Mouse (Mus musculus) G1E (cell line): ENCODE measurements at regions not wholly inside any gene's neighbourhood (a gene's known extent, or its start where the extent isn't known, plus 50 kb on each side); places are given as distances from the start of the nearest gene placed in this dataset.
A peak's percentile ranks its signal among the peaks of the same experiment; 100 is the strongest.

Source experiments
- ATAC-seq: 2 replicates; pipeline ENCODE4 v1.8.0; 2016; ENCODE audit warnings: mild to moderate bottlenecking; ENCODE audit not compliant: insufficient number of reproducible peaks, poor library complexity, low FRiP score, severe bottlenecking; ENCODE audit errors: extremely low read depth
- DNase-seq: peaks from one replicate; pipeline ENCODE4 v3.0.0; 2012; ENCODE audit warnings: low spot score
- H3K27me3 ChIP-seq: 2 replicates; pipeline ENCODE4 v1.6.1; 2012; ENCODE audit warnings: mild to moderate bottlenecking, low read length, inconsistent platforms; ENCODE audit not compliant: insufficient read depth
- H3K36me3 ChIP-seq: replicated peaks from 2 replicates; pipeline ENCODE3; 2012; ENCODE audit warnings: mild to moderate bottlenecking, inconsistent platforms
- H3K4me1 ChIP-seq: 2 replicates; pipeline ENCODE4 v1.6.1; 2012; ENCODE audit warnings: low read depth, low read length, inconsistent platforms, mixed read lengths; ENCODE audit not compliant: insufficient read depth
- H3K4me3 ChIP-seq: 2 replicates; pipeline ENCODE4 v1.5.1; 2012; ENCODE audit warnings: low read depth, mild to moderate bottlenecking, inconsistent platforms, low read length, moderate library complexity, mixed read lengths
- H3K9me3 ChIP-seq: replicated peaks from 2 replicates; pipeline ENCODE4 v1.6.1; 2012; ENCODE audit warnings: inconsistent platforms
- CTCF ChIP-seq: IDR thresholded peaks from 2 replicates; pipeline ENCODE4 v1.5.1; 2012; ENCODE audit warnings: low read depth, low read length, inconsistent platforms, mixed read lengths
- GATA1 ChIP-seq: IDR thresholded peaks from 2 replicates; pipeline ENCODE4 v1.6.1; 2012; ENCODE audit warnings: borderline replicate concordance, low read length, inconsistent platforms, mixed read lengths
- GATA2 ChIP-seq: IDR thresholded peaks from 2 replicates; pipeline ENCODE4 v1.6.1; 2012; ENCODE audit warnings: low read depth, low read length, inconsistent platforms, borderline replicate concordance
- POLR2AphosphoS5 ChIP-seq: IDR thresholded peaks from 2 replicates; pipeline ENCODE4 v1.6.1; 2012; ENCODE audit warnings: low read depth, low read length, inconsistent platforms; ENCODE audit not compliant: insufficient replicate concordance
- TAL1 ChIP-seq: conservative IDR thresholded peaks from 2 replicates; pipeline ENCODE4 v1.6.1; 2012; ENCODE audit warnings: low read depth, low read length, inconsistent platforms, mixed read lengths

- Histone ChIP-seq H3K4me1 (no peaks in the 10 kb centered on the region), H3K4me3 (no peak overlapping the region), H3K36me3 (no peaks in the 10 kb centered on the region), H3K27me3 (no peaks in the 10 kb centered on the region; the same call in 1 of the 2 replicates), H3K9me3 (peaks cover 80% of the 10 kb centered on the region)
- ATAC-seq (no peak), DNase-seq (no peak)
- TF ChIP-seq CTCF, result no peak
- TF ChIP-seq POLR2AphosphoS5, result no peak
- TF ChIP-seq GATA1, result no peak
- TF ChIP-seq GATA2, result no peak
- no peak for TF ChIP-seq TAL1
Measured at GRCm38 (mm10) chr15:74382556-74382955, 253.6 kb downstream of the Mroh4 start.

DNA sequence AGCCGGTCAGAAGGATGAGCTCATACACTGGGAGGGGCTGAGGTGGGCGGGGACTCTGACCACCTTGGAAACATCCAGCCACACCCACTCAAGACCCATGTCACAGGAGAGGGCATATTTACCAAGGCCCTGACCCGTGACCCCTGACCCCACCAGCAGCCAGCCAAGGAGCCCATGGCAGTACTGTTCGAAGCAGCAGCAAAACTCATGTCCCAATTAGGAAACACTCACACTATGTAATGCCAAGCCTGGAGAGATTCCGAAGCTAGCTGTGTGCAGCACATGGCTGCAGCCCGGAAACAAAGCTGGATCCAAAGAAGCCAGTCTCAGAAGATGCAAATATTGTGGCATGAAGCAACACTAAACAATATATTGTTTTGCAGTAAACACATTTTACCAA is 256.8 kb downstream of the Mroh4 start:
- Histone ChIP-seq H3K4me1 (no peaks in the 10 kb centered on the region), H3K4me3 (no peak overlapping the region), H3K27me3 (no peaks in the 10 kb centered on the region; the same call in 1 of the 2 replicates), H3K9me3 (peaks cover 64% of the 10 kb centered on the region), H3K36me3 (no peaks in the 10 kb centered on the region)
- no peak for ATAC-seq
- no peak for DNase-seq
- TF ChIP-seq GATA1, result no peak
- no peak for TF ChIP-seq POLR2AphosphoS5

DNA sequence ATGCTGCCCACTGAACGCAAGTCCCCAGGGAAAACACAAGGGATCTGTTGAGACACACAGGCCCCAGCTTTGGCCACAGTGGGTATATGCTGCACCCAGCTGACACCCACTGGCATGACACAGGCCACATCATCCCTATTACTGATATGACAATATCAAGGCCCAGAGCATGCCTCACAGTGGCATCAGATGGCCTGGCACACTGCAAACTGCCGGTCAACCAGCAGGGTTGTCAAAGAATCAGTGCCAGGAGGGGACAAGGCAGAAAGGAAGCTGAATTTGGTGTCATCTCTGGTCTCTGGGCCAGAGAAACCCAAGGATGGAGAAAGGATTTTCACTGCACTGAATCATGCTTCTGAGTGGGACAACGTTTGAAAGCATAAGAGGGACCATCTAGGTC is 266.7 kb downstream of the Mroh4 start:
- Histone ChIP-seq H3K4me1 (no peaks in the 10 kb centered on the region), H3K9me3 (peaks cover 57% of the 10 kb centered on the region), H3K27me3 (no peaks in the 10 kb centered on the region), H3K36me3 (no peaks in the 10 kb centered on the region), H3K4me3 (no peak overlapping the region)
- ATAC-seq, result no peak
- no peak for TF ChIP-seq POLR2AphosphoS5
- TF ChIP-seq CTCF, result no peak
- no peak for TF ChIP-seq TAL1
- TF ChIP-seq GATA2, result no peak
- TF ChIP-seq GATA1, result no peak
- DNase-seq, result no peak

DNA sequence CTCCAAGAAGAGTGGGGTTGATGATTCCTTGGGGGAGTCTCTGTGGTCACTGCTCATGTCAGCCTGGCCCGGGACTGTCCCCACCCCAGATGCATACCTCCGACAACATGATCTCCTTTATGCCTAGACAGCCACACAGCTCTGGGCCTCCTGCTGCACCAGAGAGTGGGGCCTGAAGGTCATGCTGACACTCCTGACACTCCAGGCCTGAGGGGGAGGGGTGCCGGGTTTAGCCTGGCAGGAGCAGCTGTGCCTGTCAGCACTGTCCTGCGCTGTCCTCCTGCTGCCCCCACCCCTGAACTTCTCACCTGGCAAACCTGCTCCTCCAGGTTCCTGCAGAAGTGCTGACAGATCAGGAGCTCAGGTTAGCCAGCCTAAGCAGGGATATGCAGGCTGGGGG is 288.2 kb downstream of the Mroh4 start:
- Histone ChIP-seq H3K36me3 (no peaks in the 10 kb centered on the region), H3K9me3 (peaks cover 89% of the 10 kb centered on the region)
- no peak for ATAC-seq

DNA sequence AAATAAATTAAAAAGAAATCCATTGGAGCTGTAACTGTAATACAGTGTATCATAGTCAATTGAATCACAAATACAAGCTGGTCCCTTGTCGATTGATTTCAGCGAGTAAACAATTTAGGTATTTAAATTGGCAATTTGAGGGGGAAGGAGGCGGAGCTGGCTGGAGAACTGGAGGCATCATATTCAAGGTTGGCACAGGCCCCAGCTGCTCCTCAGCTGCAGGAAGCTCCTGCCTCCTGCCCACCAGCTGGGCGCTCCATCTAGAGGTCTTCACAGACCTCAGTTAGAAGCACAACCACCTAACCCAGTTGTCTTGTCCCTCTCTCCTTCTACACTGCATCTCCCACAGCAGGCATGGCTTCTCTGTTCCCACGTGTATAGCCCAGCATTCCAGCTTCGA is 292.6 kb downstream of the Mroh4 start:
- H3K9me3 ChIP-seq, result peaks cover 77% of the 10 kb centered on the region

More for the DNA sequence above, 288.2 kb downstream of the Mroh4 start:
- TF ChIP-seq CTCF (no peak), TAL1 (no peak), POLR2AphosphoS5 (no peak), GATA1 (no peak), GATA2 (no peak)
- no peak for DNase-seq
- no peaks in the 10 kb centered on the region for H3K4me1 ChIP-seq
- no peaks in the 10 kb centered on the region for H3K27me3 ChIP-seq
- peak overlapping the region; percentile 2; the same call in 1 of the 2 replicates for H3K4me3 ChIP-seq

DNA sequence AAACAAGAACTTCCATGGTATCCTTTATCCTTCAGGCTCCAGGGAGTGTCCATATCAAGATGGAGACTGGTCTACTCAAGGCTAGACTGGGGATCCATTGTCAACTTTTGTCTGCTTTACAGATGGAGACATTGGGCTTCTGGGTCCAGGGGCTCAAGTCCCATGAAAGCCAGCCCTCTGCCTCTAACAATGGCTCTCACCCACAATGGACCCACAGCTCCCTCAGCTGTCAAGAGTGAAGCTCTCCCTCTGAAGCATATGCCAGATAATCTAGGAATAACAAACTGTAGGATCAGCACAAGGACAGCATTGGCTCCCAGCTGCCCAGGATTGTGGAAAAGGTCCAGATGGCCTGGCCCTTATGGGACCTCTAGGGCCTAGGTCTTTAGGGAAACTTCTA is 302.3 kb downstream of the Mroh4 start:
- DNase-seq (no peak), ATAC-seq (no peak)
- Histone ChIP-seq H3K36me3 (no peaks in the 10 kb centered on the region), H3K27me3 (no peaks in the 10 kb centered on the region), H3K4me1 (no peaks in the 10 kb centered on the region), H3K4me3 (no peak overlapping the region), H3K9me3 (peaks cover 91% of the 10 kb centered on the region)
- TF ChIP-seq TAL1, result no peak

More for the DNA sequence above, 292.6 kb downstream of the Mroh4 start:
- Histone ChIP-seq H3K4me3 (no peak overlapping the region), H3K27me3 (no peaks in the 10 kb centered on the region), H3K4me1 (no peaks in the 10 kb centered on the region), H3K36me3 (no peaks in the 10 kb centered on the region)
- TF ChIP-seq GATA1 (no peak), CTCF (no peak), POLR2AphosphoS5 (no peak), GATA2 (no peak), TAL1 (no peak)
- DNase-seq (no peak), ATAC-seq (no peak)

- no peak overlapping the region for H3K4me3 ChIP-seq
- TF ChIP-seq GATA2, result no peak
- TF ChIP-seq GATA1, result no peak
- no peak for TF ChIP-seq POLR2AphosphoS5
- TF ChIP-seq CTCF, result no peak
- no peak for TF ChIP-seq TAL1
- ATAC-seq (no peak), DNase-seq (no peak)
- H3K27me3 ChIP-seq, result no peaks in the 10 kb centered on the region
- H3K4me1 ChIP-seq, result no peaks in the 10 kb centered on the region
- H3K9me3 ChIP-seq, result peaks cover 93% of the 10 kb centered on the region
- H3K36me3 ChIP-seq, result no peaks in the 10 kb centered on the region
Measured at GRCm38 (mm10) chr15:74330131-74330530, 306.0 kb downstream of the Mroh4 start.
